Mouse (Mus musculus) liver, embryonic 14.5 days (tissue): Measurements from ENCODE around the gene Angptl8.

Experiments used
- CTCF ChIP-seq: IDR thresholded peaks from 2 replicates; pipeline ENCODE4 v1.5.1; 2016; ENCODE audit warnings: antibody characterized with exemption, low read depth, control low read depth
- EP300 ChIP-seq: IDR thresholded peaks from 2 replicates; pipeline ENCODE4 v1.6.1; 2016; ENCODE audit warnings: antibody characterized with exemption, low read depth

GRCm38 (mm10) chr9:21847425-21847824 is 12.1 kb downstream of the Angptl8 start:
- TF ChIP-seq CTCF (no peak), EP300 (no peak)
